Mouse (Mus musculus) spleen, adult 2 months (tissue): ENCODE measurements around the gene Sdha. TPM values are rescaled to one million over a fixed set of nuclear protein-coding genes. Genes with fewer than 3 reads are reported as not detected.

Source experiments
- DNase-seq, 2 experiments: peaks; one replicate each; pipeline versions ENCODE4 v3.0.0 to v3.0.0-alpha.2; 2012 to 2021; ENCODE audit warnings: low spot score in 2 of 2, low read depth in 1 of 2
- H3K27ac ChIP-seq: fragments of 200-500 bp; 2 replicates; pipeline ENCODE4 v1.5.1; 2012; ENCODE audit warnings: low read length, inconsistent platforms; ENCODE audit not compliant: insufficient read depth
- H3K27me3 ChIP-seq: fragments of 200-500 bp; 2 replicates; pipeline ENCODE4 v1.6.1; 2012; ENCODE audit warnings: mild to moderate bottlenecking, moderate library complexity, low read length, inconsistent platforms; ENCODE audit not compliant: control insufficient read depth, insufficient read depth
- H3K36me3 ChIP-seq: fragments of 200-500 bp; 2 replicates; pipeline ENCODE4 v1.6.1; 2012; ENCODE audit warnings: mild to moderate bottlenecking, low read length, inconsistent platforms; ENCODE audit not compliant: control insufficient read depth, insufficient read depth
- H3K4me1 ChIP-seq: fragments of 200-500 bp; 2 replicates; pipeline ENCODE4 v1.6.1; 2011; ENCODE audit warnings: inconsistent platforms; ENCODE audit not compliant: control insufficient read depth, insufficient read depth, insufficient read length
- H3K4me3 ChIP-seq: fragments of 200-500 bp; 2 replicates; pipeline ENCODE4 v1.5.1; 2011; ENCODE audit warnings: mild to moderate bottlenecking, inconsistent platforms; ENCODE audit not compliant: insufficient read depth, insufficient read length; ENCODE audit errors: extremely low read depth
- CTCF ChIP-seq: fragments of 200-500 bp; IDR thresholded peaks from 2 replicates; pipeline ENCODE4 v1.5.1; 2011; ENCODE audit warnings: mild to moderate bottlenecking, inconsistent platforms; ENCODE audit not compliant: insufficient read depth, insufficient read length, insufficient replicate concordance; ENCODE audit errors: extremely low read depth
- POLR2A ChIP-seq: fragments of 200-500 bp; IDR thresholded peaks from 2 replicates; pipeline ENCODE4 v1.6.1; 2011; ENCODE audit warnings: low read depth, low read length, inconsistent platforms
- WGBS: fragments of 180-500 bp; shearing (Covaris S2); methylation state at CpG from one replicate; pipeline ENCODE4 v1.1.7; 2018; 5-methylcytosine and 5-hydroxymethylcytosine counted together
- polyA plus RNA-seq: library from polyadenylated mRNA; depleted of rRNA; stranded (reverse); fragments of >200 nt; gene quantifications from 2 replicates; pipeline ENCODE4 v1.2.3, GENCODE M21; 2012

Gene Sdha
- polyA plus RNA-seq, 1 experiment: 69.0 TPM

DNA sequence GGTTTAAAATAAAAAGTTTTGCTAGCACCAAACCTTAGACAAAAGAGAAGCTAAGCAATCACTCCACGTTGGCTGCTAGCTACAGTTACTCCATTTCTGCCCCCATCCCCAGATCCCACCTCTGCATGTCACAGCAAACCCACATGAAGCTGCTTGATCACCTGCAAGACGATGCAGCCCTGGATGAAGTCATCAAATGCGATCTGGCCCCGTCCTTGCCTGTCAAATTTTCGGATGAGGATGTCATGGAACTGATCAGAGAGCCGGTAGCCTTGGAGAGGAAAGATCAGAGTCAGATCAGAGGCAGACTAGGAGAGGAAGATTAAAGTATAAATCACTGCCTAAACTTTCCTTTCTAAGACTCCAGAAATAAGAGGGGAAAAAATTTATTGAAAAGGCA lies 44.7 kb downstream of the Sdha start:
- no peak for DNase-seq
- Histone ChIP-seq H3K4me1 (no peaks in the 10 kb centered on the region), H3K27ac (no peak overlapping the region), H3K36me3 (peaks cover 23% of the 10 kb centered on the region), H3K4me3 (no peak overlapping the region), H3K27me3 (no peaks in the 10 kb centered on the region)
- 93% methylated on average over 6 of the region's 6 CpGs for WGBS
- TF ChIP-seq POLR2A (no peak), CTCF (no peak)

DNA sequence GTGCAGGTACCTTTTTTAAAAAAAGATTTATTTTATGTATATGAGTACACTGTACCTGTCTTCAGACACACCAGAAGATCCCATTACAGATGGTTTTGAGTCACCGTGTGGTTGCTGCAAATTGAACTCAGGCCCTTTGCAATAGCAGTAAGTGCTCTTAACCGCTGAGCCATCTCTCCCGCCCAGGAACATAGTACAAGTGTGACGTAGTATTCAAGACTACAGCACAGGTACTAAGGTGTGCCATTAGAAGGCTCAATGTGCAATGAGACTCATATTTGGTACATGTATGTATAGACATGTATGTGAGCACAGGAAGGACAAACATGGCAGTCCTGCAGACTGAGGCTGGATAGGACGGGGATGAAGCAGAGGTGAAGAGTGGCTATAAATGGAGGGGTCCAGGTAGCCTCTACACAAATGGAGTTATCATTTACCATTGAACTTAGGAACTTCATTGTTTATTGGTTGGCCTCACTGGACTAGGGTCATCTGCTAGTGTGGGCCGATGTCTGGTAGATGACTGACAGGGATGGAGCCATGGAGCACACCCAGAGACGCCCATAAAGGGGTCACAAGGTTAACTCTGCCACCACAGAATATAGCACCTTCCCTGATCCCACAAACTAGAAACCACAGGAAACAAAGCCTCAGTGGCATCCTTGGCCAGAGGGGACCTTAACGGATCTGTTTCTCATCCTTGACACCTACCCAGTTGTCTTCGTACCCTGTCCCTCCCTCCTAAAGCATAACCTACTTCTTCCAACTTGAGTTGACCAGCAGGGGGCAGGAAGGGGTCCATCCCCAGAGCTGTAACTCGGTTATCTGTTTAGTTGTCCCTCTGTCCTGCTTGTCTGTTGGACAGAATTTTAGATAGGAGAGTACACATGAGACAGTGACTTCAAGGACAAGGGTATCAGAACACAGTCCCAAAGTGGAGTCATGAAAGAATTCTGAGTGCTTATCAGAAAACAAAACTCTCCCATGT lies 47.7 kb downstream of the Sdha start:
- Histone ChIP-seq H3K36me3 (peaks cover 19% of the 10 kb centered on the region), H3K27me3 (no peaks in the 10 kb centered on the region), H3K4me1 (no peaks in the 10 kb centered on the region), H3K4me3 (no peak overlapping the region), H3K27ac (no peak overlapping the region)
- no peak for DNase-seq
- WGBS: 87% methylated on average over 10 of the region's 10 CpGs
- TF ChIP-seq POLR2A (no peak), CTCF (no peak)

DNA sequence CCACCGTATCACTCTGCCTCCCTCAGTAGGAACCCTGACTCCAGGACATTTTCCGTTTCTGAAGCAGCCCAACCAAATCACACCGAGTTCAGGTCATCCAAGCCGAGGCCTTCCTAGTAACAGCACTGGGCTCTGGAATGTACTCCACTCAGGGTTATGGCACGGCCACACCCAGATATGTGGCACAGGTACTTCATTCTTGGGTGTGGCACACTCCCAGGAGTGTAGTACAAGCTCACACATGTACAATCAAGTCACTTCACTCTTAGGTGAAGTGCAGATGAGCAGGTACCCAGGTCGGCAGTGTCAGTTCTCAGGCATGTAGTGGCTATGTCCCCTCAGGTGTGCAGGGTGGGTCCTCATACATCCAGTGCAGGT lies 48.5 kb downstream of the Sdha start:
- Histone ChIP-seq H3K4me1 (no peaks in the 10 kb centered on the region), H3K27me3 (no peaks in the 10 kb centered on the region), H3K36me3 (peaks cover 17% of the 10 kb centered on the region), H3K4me3 (no peak overlapping the region), H3K27ac (no peak overlapping the region)
- DNase-seq: no peak
- TF ChIP-seq CTCF (no peak), POLR2A (no peak)
- WGBS: 85% methylated on average over 6 of the region's 6 CpGs

DNA sequence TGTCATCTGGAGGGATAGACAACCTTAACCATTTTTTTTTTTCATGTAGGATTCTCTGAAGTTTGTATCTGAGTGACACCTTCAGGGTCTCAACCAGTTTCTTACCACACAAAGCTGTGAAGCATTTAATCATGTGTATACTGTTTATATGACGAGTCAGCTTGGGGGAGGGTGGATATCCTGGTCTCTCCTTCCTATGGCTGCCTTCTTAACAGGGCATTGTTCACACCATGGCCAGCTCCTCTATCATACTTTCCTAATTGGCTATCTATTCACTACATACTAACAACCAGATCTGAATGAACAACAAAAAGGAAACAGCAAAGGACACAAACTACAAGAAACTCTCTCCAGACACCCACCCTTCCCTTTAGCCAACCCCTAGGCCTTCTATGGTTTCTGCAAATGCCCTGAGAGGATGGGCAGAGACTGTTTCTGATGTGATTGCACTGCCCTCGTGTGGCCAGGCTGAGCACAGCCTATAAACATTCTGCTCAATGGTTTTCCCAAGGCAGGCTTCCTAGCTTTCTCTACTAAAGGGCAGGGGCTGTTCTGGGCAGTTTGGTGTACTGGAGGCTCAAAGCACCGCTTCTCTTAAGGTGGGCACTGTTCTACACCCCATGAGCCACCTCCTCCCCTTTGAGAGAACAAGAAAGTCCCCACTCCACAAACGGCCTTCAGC lies 49.0 kb downstream of the Sdha start:
- Histone ChIP-seq H3K27ac (no peak overlapping the region), H3K4me1 (no peaks in the 10 kb centered on the region)

DNA sequence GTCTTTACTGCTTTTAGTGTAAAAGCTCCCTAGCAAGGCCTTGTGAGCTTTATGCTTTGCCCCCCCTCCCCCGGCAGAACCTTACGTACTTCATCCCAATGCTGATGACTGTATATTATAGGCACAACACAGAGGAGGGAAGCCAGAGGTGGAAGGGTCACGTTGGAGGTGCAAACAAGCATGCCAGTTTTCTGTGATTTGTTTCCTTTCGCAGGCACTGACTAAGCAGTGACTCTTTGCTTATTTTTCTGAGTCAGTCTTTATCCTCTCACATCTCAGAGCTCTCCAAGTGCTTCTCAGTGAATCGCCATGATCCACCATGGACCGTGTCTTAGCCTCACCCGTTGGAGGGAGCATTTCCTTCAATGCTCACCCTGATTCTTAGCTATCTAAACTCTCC lies 53.7 kb downstream of the Sdha start:
- WGBS: 82% methylated on average over 7 of the region's 7 CpGs
- Histone ChIP-seq H3K27me3 (no peaks in the 10 kb centered on the region), H3K27ac (no peak overlapping the region)

More for the DNA sequence above, 49.0 kb downstream of the Sdha start:
- Histone ChIP-seq H3K27me3 (no peaks in the 10 kb centered on the region), H3K4me3 (no peak overlapping the region), H3K36me3 (peaks cover 14% of the 10 kb centered on the region)
- TF ChIP-seq POLR2A: no peak
- peak; percentile 86; the same call in 1 of the 2 replicates for TF ChIP-seq CTCF
- 43% methylated on average over 4 of the region's 4 CpGs for WGBS
- peak in 1 of 2 experiments; percentile 41 for DNase-seq

DNA sequence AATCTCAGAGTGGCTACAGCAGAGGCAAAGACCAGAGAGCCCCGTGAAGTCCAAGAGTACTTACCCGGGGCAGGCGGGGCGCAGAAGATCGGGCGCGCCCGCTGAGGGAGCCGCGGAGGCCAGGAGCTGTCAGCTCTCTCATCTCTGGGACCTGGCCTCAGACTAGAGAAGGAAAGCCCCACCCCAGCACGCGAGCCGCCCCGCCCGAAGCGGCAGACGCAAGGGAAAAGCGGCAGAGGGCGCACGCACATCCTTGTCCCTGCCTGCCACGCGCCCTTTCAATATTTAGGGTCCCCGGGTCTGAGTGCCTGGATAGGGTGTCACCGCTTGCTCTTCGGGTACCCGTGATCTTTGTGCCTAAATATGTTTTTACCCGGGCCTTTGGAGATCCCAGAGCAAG lies 57.9 kb downstream of the Sdha start, which contains the start of gene Ahrr:
Gene Ahrr (minus strand): TSS at position 165 of the 400 bp plus-strand sequence.
- H3K27ac ChIP-seq: no peak within 1 kb of the TSS
- WGBS: 3% methylated on average over 27 of the region's 27 CpGs
- no peaks in the 10 kb centered on the region for H3K4me1 ChIP-seq
- no peak for TF ChIP-seq POLR2A
- TF ChIP-seq CTCF: no peak
- H3K4me3 ChIP-seq: no peak within 1 kb of the TSS
- H3K36me3 ChIP-seq: no peaks in the 10 kb centered on the region
- DNase-seq: no peak
- no peaks in the 10 kb centered on the region for H3K27me3 ChIP-seq

More for the DNA sequence above, 53.7 kb downstream of the Sdha start:
- Histone ChIP-seq H3K36me3 (no peaks in the 10 kb centered on the region), H3K4me3 (no peak overlapping the region), H3K4me1 (no peaks in the 10 kb centered on the region)
- DNase-seq: no peak
- TF ChIP-seq CTCF (no peak), POLR2A (no peak)
